Mouse (Mus musculus) left cerebral cortex, postnatal 25 days (tissue): ENCODE measurements around the gene Elmo3. TPM values are rescaled to one million over a fixed set of nuclear protein-coding genes. Genes with fewer than 3 reads are reported as not detected.
A peak's percentile ranks its signal among the peaks of the same experiment; 100 is the strongest.

Experiments
- DNase-seq, 2 experiments: peaks; one replicate each; pipeline ENCODE4 v3.0.0; 2022; ENCODE audit warnings: low spot score in 2 of 2, mixed read lengths in 1 of 2
- intact Hi-C: fragments of 180-260 bp; cut with DNase I; formaldehyde crosslinking; loops from one replicate; pipeline ENCODE4 v1.15.1; 2025
- total RNA-seq, 2 experiments: library from RNA; stranded (reverse); gene quantifications; 2 replicates each; pipeline ENCODE4 v1.2.3; 2021

Gene Elmo3
- total RNA-seq, 2 experiments from 2014 or later, result 0.62 to 1.8 TPM

DNA sequence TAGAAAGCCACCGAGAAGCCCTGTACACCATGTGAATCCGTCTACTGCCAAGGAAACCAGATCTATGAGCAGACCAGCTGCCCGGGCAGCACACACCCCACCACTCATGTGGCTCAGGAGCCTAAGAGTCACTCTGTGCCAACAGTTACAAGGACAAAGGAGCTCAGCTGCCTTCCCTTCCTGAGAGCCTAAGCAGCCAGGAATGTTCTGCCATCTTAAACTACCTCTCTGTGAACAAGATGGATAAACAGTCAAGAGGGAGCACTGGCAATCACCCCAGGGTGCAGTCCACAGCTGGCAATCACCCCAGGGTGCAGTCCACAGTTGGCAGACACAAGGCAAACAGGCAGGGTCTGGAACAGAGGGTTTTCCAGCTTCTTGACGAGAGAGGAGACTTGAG is 12.5 kb downstream of the Elmo3 start:
- intact Hi-C loops, result no loop called here
- DNase-seq, result no peak

DNA sequence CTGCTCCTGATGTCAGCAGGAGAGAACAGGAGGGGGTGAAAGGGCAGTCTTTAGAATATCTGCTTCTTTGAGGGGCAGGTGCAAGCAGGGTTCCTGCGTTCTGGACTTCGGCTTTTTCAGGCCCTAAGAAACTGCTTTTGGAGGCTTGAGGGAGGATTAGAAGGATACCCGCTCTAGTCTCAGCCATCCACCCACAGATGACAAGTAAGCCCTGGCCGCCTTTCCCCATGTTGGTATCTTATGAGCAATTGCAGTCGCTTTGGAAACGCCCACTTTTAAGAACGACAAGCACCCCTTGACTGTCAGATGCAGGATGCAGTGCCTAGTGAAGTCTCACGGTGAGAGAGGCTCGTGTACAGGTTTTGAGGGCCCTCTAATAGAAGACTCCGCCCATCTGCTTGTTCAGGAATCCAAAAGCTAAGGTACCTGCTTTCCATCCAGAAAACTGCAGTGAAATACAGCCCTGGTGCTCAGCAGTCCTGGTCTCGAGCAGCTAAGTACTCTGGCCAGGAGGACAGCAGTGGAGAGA is 13.3 kb downstream of the Elmo3 start:
- DNase-seq, result peak in 1 of 2 experiments; percentile 43
- intact Hi-C loops, result no loop called here

DNA sequence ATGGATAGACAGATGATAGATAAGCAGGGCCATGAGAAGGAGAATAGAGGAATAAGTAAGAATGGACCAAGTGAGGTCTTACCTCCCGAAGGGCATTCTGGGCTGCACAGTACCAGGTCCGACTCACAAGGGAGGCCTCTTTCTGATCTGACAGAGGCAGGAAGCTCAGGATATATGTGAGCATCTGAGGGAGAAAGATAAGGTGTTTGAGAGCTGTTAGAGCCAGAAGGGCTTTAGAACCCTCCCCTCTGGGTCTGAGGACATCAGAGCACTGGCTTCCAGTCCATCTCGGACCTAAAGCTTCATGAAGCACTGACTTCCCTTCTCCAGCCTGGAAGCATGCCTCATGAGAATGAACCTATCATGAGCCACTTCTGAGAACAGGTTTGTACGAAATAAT is 17.8 kb downstream of the Elmo3 start:
- intact Hi-C loops, result no loop called here
- no peak for DNase-seq

DNA sequence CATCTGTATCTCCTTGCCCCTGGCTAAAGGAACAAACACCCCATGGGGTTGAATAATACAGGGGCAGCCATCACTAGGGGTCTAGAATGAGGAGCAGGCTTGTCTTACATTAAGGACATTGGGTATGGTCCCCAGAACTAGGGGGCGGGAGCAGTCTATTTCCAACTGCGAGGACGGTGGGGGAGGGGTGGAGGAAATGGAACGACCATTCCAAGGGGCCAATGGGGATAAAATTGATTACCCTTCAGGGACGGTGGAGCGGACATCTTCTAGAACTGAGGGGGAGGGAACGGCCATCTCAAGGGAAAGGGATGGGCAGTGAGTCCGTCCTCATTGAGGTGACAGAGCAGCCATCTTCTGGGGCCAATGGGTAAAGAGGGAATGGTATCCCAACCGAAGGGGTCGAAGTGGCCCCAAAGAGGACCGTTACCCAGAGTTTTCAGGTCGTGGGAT is 20.3 kb downstream of the Elmo3 start:
- intact Hi-C loops, result loop anchor here (2.0 kb wide), 1 partner anchor 23 kb away; the partner anchor contains the start of gene Slc9a5
- DNase-seq, result no peak

DNA sequence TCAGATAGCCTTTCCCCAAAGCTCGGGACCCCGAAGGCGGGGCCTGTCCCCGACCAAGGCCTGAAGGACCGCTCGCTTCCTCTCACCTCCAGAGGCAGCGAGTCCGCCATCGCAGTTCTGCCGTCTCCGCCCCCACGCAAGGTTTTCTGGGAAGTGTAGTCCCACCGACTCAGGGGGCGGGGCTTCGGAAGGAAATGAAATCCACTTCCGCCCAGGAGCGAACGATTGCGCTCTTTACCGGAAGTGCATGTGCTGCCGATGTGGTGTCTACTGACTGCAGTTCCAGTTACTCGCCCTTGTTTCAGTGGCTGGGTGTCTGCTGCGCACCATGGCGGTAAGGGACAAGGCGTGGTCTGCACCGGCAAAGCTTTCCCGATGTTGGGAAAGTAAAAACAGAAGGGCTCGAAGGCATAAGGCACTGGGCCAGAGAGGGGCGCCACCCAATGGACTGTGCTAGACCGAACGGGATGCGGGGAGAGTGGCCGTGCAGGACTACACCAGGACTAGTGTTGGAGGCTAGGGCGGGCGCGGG is 20.8 kb downstream of the Elmo3 start, which contains the start of the genes Lrrc29 and Tmem208:
Lrrc29 (minus strand) TSS at position 138 of the 532 bp plus-strand sequence.
Tmem208 (plus strand) TSS at position 214 of the 532 bp plus-strand sequence.
- DNase-seq, result peak; percentile 97 to 98
- intact Hi-C loops, result loop anchor here (2.0 kb wide), 1 partner anchor 23 kb away; the partner anchor contains the start of gene Slc9a5

DNA sequence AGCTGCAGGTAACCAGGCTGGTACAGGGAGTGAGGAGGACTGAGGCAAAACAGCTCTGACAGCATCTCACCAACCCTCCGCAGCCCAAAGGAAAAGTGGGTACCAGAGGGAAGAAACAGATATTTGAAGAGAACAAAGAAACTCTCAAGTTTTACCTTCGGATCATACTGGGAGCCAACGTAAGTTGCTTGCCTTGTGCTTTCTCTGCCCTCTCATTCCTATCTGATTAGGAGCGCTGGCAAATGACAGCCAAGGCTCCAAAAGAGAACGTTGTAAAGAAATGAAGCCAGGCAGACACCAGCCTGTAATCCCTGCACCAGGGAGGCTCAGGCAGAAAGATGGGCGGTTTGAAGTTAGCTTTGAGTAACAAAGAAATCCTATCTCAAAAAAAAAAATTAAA is 21.6 kb downstream of the Elmo3 start:
- no peak for DNase-seq
- intact Hi-C loops, result loop anchor here (2.0 kb wide), 1 partner anchor 22 kb away; the partner anchor contains the start of gene Slc9a5

DNA sequence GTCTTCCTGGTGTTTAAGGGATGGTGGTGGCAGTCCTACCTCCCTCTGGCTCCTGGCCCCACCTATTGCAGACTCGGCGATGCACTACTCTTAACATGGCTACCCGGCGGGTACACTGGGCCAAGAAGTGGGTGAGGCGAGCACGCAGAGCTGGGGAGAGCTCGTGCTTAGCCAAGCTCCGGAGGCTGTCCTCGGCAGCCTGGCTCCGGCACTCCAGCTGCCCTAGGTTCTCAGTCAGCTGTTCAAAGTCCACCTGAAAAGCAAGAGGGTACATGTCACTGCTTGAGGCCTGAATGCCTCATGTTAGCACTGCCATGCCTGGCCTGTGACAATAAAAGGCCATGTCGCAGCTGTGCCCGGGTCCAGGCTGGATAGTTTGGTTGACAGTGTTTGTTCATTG is 24.9 kb downstream of the Elmo3 start:
- DNase-seq, result no peak
- intact Hi-C loops, result no loop called here

DNA sequence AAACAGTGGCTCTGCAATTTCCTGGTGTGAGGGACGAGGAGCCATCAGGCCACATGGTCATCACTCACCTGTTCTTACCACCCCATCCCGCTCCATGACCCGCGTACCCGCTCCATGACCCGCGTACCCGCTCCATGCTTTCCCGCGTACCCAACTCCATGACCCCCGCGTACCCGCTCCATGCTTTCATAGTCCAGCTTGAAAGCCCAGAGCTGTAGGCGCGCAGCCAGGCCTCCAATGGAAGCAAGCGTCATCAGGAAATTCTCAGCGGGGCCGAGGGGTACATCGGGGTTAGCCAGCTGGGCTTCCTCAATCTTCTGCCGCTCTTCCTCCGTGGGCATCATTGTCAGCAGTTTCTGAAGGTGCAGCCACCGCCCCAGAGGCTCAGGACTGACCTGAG is 26.1 kb downstream of the Elmo3 start:
- intact Hi-C loops, result no loop called here
- no peak for DNase-seq

DNA sequence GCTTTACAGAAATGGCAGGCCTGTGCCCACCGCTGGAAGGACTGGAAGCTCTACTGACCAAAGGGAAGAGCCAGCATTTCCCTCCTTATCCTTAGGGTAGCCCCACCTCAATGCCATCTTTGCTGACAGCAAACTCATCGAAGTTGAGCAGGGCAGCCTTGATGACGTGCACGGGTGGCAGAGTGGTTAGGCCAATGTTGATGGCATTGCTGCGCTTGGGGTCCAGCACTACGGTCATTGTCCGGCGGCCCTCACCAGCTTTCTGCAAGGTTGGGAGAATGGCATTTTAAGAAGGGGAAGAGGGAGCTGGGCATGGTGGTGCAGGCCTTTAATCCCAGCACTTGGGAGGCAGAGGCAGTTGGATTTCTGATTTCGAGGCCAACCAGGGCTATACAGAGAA is 26.5 kb downstream of the Elmo3 start:
- intact Hi-C loops, result no loop called here
- DNase-seq, result no peak

DNA sequence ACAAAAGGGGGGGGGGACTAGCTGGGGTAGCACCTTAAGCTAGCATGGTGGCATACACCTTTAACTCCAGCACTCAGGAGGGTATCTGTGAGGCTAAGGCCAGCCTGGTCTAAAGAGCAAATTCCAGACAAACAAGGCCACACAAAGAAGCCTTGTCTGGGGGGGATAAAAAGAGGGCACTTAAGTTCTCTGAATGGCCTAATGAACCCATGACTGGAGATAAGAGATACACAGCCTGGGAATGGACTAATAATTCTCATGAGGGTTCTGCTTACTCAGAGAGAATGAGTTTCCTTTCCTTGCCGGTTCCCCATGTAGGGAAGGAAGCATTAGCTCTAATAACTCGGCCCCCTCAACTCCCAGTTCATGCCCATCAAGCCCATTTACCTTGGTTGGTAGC is 27.1 kb downstream of the Elmo3 start:
- no peak for DNase-seq
- intact Hi-C loops, result no loop called here

DNA sequence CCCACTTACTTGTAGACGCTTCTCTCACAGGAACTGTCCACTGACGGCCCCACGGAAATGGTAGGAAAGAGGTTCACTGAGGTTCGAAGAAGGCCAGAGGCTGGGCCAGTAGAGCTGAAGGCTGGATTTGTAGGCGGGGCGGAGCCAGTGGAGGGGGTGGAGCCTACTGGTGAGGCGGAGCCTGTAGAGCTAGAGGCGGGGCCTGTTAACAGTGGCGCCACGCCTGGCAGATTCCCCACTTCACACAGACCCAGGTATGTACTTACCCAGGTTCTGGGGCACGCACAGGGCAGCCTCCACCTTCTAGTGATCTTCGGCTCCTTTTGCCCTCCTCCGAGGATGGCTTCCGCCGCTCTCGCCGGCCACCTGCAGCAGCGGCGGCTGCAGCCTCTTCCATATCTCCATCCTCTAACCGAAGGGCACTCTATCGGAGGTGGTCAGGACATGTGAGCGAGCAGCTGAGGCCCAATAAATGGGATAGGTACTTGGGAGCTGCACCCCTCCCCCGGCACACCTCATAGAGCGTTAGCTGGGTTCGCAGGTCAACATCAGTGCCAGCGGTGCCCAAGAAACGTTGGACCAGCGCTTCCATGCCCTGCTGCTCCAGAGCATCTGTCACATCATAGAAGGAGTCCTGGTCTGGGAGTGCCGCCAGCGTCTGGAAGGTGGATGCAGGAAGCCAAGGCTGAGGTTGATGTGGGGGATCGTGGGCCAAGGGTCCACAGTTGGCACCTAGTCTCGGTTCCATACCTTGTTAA is 31.2 kb downstream of the Elmo3 start:
- DNase-seq, result no peak
- intact Hi-C loops, result no loop called here

DNA sequence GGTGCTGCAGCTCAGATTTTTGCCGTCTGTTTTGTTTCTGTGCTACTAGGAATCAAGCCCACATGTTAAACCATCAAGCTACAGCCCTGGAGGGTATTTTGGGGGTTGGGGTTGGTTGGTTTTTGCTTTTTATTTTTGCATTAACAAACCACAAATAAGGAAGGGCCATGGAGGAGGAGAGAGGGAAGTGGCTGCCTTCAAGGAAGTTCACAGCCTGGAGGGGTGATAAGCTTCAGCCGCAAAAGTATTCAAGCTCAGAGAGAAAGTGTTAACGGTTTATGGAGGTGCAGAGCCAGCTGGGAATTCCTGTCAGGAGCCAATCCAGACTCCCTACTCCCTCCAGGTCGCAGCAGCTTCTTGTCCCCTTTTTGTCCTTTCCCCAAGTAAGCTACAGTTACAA is 33.6 kb downstream of the Elmo3 start:
- DNase-seq, result no peak
- intact Hi-C loops, result no loop called here

DNA sequence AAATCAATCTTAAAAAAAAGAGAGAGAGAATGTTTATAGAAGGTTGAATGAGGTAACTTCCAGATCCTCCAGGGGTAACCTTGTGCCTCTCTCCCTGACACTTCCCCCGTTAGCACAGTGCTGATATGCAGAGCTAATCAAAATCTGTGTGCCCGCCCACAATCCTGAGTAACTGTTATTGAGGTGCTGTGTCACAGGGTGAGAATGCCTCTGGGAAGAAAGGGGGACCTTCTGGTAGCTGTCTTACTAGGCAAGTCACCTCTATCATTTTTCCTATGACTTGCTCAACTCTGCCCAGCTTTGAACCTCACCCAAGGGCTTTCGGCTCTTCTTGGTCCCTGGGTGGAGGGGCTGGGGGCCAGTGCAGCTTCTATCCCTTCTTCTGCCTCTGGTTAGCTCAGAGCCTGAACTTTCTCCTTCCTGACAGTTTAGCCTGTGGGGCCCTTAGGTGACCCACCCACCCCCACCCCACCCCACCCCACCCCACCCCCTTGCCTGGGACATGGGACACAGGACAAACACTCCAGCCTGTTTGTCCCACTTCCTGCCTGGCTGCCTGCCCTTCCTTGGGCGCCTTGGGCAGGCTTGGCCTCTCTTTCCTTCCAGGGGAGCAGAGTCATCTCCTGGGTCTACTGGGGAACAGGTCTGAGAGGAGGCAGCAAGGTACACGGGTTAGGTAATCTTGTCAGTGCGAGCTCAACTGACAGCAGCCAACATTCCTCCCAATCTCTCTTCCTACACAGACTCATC is 34.7 kb downstream of the Elmo3 start:
- intact Hi-C loops, result no loop called here
- no peak for DNase-seq

DNA sequence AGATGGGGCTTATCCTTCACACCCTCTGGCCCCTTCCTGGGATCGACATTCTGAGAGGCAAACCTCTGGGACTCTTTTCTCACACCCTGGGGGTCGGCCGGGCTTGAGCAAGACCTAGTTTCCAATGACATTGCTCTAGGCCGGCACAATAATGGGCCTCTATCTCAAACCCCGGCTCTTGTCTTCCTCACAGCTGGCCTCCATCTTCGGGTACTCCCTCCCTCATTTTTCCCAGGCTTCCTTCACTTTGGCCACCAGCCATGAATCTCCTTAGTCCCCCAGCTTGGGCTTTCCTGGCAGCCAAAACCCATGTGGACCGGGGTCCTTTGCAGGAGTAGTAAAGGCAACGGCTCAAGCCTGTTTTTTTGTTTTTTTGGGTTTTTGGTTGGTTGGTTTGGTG is 36.0 kb downstream of the Elmo3 start:
- intact Hi-C loops, result no loop called here
- DNase-seq, result no peak

DNA sequence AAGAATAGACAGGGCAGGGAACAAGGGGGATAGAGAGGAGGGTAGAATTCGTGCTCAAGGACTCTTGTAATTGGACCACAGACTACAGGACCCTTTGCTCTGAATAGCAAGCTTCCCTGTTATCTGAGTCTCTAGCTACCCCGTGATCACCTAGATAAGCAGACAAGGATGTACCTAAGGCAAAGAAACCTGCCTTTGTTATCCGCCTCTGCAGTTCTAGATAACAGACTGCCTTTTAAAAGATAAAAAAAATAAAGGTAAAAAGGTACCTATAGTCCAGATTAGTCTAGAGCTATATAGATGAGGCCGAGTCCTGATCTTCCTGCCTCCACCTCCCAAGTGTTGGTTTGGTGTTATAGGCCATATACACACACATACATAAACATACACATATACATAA is 37.4 kb downstream of the Elmo3 start:
- intact Hi-C loops, result no loop called here
- DNase-seq, result no peak

DNA sequence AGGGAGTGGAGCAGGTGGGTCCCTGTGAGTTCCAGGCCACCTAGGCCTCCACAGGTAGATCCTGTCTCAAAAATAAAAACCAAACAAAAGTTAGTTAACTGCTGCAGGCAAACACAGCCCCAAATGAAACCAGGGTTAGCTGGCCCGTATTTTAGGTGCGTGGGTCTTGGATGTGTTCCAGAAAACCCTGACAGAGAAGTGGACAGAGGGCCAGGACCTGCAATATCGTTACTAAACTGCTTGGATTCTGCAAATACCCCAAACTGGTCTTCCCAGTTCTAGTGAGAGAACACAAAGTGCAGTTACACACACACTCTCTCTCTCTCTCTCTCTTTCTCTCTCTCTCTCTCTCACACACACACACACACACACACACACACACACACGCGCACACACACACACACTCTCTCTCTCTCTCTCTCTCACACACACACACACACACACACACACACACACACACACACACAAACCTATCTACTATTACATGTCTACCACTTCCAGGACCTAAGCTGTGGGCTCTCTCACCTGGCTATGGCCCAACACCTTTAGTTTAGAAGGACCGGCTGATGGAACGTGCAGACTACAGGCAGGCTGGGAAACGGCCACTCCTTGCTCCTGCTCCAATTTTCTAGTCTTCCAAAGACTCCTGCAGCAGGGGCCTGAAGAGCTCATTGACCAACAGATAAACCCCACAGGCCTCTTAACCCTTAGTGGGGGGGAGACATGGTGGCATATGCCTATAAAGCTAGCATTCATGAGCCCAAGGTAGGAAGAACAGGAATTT is 38.6 kb downstream of the Elmo3 start:
- intact Hi-C loops, result no loop called here
- DNase-seq, result no peak

DNA sequence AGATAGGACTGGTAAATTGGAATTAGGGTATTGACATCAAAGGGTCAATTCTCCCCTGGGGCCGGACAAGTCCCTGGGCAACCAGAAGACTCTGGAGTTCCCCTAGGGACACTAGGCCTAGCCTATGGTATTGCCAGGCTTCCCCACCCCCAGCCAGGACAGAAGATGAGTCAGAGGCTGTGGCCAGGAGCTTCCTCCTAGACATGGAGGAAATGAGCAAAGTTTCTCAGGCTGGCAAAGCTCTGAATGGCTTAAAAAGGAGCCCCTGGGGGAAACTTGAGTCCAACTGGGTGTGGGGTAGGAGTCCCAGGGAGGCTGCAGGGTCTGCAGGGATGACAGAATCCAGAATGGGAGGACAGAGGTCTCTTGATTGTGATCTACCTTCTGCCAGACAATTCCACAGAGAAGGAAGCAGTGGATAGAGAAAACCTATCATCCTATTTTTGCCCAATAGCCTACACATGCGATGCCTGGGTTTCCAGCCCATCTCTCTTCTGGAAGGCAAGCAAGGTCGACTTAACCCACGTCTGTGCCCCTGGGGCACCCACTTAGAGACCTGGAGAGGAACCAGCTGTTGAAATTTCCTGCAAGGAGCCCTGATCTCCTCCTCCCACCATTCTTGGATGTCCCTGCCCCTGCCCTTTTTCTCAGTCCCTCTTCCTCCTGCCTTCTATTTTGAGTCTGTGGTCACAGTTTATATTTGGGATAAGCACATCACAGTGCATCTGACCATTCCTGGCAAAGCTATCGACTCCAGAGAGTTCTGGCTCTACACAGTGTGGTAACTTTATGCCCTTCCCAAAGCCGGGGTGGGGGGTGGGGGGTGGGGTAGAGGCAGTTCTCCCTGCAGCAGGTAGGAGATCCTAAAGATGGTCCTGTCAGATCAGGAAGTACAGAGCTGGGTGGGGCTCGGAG is 39.9 kb downstream of the Elmo3 start:
- peak in 1 of 2 experiments; percentile 28 for DNase-seq
- intact Hi-C loops, result no loop called here

DNA sequence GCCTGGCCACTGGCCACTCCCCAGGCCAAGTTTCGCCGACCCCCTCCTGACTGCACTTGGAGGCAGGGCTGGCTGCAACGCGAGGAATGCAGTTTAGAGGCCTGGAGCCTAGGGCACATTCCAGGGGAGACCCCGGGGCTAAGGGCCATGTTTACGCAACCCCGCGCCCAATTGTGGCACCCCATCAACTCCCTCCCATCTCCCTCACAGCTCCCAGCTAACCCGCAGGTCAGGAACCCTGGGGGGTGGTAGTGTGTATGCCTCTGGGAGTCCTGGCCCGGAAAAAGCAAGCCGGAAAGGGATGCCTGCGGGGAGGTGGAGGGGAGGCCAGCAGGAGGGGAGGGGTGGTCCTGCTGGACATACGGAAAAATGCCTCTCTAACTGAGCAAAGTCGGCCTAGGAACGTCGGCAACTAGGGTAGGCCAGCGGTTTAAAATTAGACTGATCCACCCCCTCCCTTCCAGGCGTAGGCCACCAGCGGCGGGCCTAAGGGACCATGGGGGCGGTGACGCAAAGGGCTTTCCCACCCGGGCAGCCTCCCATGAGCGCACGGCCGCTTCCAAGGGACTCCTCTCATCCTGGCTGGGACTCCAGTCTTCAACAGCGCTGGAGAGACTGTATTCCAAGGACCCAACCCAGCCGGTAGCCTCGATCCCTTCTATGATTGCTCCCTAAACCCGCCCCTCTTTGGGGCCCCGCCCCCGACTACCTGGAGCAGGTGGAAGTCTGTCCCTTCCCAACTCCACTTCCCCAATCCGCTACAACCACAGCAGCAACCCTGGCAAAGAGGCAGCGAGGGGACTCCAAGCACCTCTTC is 41.4 kb downstream of the Elmo3 start:
- intact Hi-C loops, result no loop called here
- peak; percentile 21 to 60 for DNase-seq
